Mouse (Mus musculus): ENCODE results near the gene Gm10320.

The Gm10320 gene

GRCm38 (mm10) chr13:98455646-98456045 is 36.2 kb downstream of the Gm10320 start:
- DNase-seq: no peak

GRCm38 (mm10) chr13:98454224-98454967 is 37.4 kb downstream of the Gm10320 start:
- no peak for DNase-seq

- DNase-seq: no peak
Measured at GRCm38 (mm10) chr13:98453146-98453545, 38.7 kb downstream of the Gm10320 start.

GRCm38 (mm10) chr13:98448696-98449095 is 43.1 kb downstream of the Gm10320 start:
- DNase-seq: no peak

GRCm38 (mm10) chr13:98447741-98448140 is 44.1 kb downstream of the Gm10320 start:
- no peak for DNase-seq

- DNase-seq: no peak
Measured at GRCm38 (mm10) chr13:98445391-98446125, 46.2 kb downstream of the Gm10320 start.

- DNase-seq: no peak
Measured at GRCm38 (mm10) chr13:98441001-98441400, 50.8 kb downstream of the Gm10320 start.

GRCm38 (mm10) chr13:98440293-98440952 is 51.4 kb downstream of the Gm10320 start:
- no peak for DNase-seq
